Mouse (Mus musculus) intestine, embryonic 15.5 days (tissue): ENCODE measurements at regions not wholly inside any gene's neighbourhood (a gene's known extent, or its start where the extent isn't known, plus 50 kb on each side); places are given as distances from the start of the nearest gene placed in this dataset.

Experiments used
- ATAC-seq: fragments of 200-750 bp; cut with Nextera tagmentation; 2 replicates; pipeline ENCODE4 v1.8.0; 2017; ENCODE audit warnings: moderate TSS enrichment, moderate library complexity
- H3K27ac ChIP-seq: fragments of 300-500 bp; sonication (generic); 2 replicates; pipeline ENCODE4 v1.5.1; 2015; ENCODE audit warnings: mild to moderate bottlenecking, inconsistent platforms
- H3K27me3 ChIP-seq: fragments of 300-500 bp; sonication (generic); replicated peaks from 2 replicates; pipeline ENCODE4 v1.6.1; 2015; ENCODE audit warnings: inconsistent platforms
- H3K36me3 ChIP-seq: fragments of 300-500 bp; sonication (generic); 2 replicates; pipeline ENCODE4 v1.6.1; 2015; ENCODE audit warnings: inconsistent platforms
- H3K4me1 ChIP-seq: fragments of 300-500 bp; sonication (generic); replicated peaks from 2 replicates; pipeline ENCODE4 v1.6.1; 2015; ENCODE audit warnings: inconsistent platforms
- H3K4me2 ChIP-seq: fragments of 300-500 bp; sonication (generic); replicated peaks from 2 replicates; pipeline ENCODE4 v1.6.1; 2015; ENCODE audit warnings: mild to moderate bottlenecking, inconsistent platforms
- H3K4me3 ChIP-seq: fragments of 300-500 bp; sonication (generic); replicated peaks from 2 replicates; pipeline ENCODE4 v1.5.1; 2015; ENCODE audit warnings: inconsistent platforms
- H3K9ac ChIP-seq: fragments of 300-500 bp; sonication (generic); 2 replicates; pipeline ENCODE4 v1.6.1; 2015; ENCODE audit warnings: inconsistent platforms
- H3K9me3 ChIP-seq: fragments of 300-500 bp; sonication (generic); 2 replicates; pipeline ENCODE4 v1.6.1; 2016; ENCODE audit warnings: inconsistent platforms
- WGBS: fragments of 180-500 bp; shearing (Covaris S2); methylation state at CpG from one replicate; pipeline ENCODE4 v1.1.7; 2015; 5-methylcytosine and 5-hydroxymethylcytosine counted together

DNA sequence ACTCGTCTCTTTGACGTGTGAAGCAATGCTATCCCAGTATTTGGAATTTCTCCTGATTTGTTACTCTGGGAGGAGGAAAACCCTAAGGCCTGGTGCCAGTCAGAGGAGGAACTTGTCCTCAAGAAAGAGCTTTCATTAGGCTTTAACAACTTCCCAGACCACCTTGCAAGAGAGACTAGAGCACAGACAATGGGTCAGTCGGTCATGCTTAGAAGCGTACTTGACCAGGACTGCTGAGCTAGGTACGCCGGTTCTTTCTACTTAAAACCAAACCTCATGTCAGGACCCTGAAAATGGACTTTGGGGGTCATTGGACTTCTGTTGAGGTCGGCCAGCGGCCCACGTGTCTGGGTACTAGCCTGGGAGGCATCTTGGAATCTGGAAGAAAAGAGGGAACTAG lies 110.8 kb upstream of the Cdc42ep3 start:
- Histone ChIP-seq H3K4me3 (no peak overlapping the region), H3K4me1 (no peaks in the 10 kb centered on the region; the same call in 1 of the 2 replicates), H3K36me3 (no peaks in the 10 kb centered on the region), H3K9ac (no peak overlapping the region), H3K4me2 (no peak overlapping the region), H3K27me3 (no peaks in the 10 kb centered on the region), H3K9me3 (no peaks in the 10 kb centered on the region), H3K27ac (no peak overlapping the region)
- ATAC-seq: no peak
- 90% methylated on average over 9 of the region's 9 CpGs for WGBS

DNA sequence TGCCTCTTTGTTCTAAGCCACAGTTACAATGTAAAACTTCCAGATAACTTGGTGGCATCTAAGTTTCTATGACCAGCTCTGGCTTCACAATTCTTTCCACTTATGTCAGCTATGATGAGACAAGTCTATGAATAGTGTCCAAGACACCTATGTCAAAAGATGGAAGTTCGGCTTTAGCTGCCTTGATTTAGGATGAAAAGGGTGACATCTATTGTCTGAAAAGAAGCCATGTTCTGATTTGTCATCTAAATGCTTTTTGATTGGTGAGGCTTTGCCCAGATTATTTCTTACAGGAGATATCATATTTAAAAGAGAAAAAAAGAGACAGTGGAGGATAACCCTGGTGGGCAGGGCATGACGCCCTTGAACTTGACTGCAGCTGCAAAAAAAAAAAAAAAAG lies 116.7 kb upstream of the Cdc42ep3 start:
- 62% methylated on average over 2 of the region's 2 CpGs for WGBS
- H3K36me3 ChIP-seq: no peaks in the 10 kb centered on the region
- no peaks in the 10 kb centered on the region for H3K4me1 ChIP-seq
- H3K27me3 ChIP-seq: no peaks in the 10 kb centered on the region
- no peak overlapping the region for H3K4me3 ChIP-seq
- H3K27ac ChIP-seq: 0 out of 2 replicates have a peak overlapping the region, but pooled peaks have one; percentile 27
- no peak for ATAC-seq
- H3K9me3 ChIP-seq: no peaks in the 10 kb centered on the region
- no peak overlapping the region for H3K9ac ChIP-seq
- no peak overlapping the region for H3K4me2 ChIP-seq

DNA sequence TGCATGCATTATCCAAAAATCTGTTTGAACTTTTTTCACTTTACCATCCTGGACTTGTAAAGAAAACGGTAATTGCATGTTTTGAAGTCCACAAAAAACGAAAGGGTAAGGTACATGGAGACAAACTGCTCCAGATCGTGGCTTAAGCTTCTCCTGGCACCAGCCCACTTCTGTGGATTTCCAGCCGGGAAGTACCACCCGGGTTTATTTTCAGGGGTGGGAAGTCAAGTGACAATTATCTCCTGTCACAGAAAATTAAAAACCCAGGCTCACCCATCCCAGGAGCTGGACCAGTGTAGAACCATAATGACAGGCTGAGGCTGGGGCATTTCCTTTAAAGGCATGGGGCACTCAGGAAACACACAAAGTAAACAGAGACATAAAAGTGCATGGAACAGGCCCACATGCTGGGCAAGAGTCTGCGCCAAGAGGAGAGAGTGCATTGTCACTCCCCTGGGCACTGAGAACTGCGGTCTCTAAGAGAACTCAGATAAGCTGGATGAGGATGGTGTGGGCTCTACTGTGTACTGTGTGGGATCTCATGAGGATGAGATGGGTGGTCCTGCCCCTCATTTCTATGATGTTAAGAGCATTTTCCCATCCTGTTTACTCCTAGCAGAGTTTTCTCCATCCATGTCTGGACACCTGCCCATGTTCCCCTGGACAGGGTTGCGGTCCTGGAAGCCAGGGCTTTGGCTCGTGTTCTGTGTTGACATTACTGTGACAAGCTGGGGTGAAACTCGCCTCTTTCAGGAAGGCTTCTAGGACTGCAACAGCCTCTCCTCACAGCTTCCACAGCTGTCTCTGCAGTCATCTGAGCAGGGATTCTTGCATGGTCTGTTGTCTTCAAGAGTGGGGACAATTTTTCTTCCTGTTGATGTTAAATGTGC lies 117.5 kb upstream of the Cdc42ep3 start:
- peak; percentile 70 for ATAC-seq

DNA sequence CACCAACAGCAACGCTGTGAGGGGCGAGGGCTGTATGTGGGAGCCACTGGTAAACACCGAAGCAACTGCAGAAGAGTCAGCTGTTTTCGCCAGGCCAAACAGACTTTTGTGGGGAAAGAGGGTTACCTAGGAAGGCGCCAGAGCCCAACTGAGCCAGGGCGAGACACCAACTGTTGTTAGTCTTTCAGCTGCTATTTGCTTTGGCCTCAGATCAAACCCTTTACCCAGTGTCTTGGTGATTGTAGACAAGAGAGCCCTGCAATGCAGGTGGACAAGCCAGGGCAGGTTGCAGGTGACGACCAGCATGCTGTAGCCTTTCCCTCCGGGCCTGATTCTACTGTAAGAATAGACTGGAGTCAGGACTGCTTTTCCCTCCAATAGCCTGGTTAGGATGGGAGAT lies 121.8 kb upstream of the Cdc42ep3 start:
- Histone ChIP-seq H3K4me2 (no peak overlapping the region), H3K9ac (no peak overlapping the region), H3K9me3 (no peaks in the 10 kb centered on the region), H3K4me3 (no peak overlapping the region), H3K27me3 (no peaks in the 10 kb centered on the region), H3K36me3 (no peaks in the 10 kb centered on the region), H3K4me1 (no peaks in the 10 kb centered on the region), H3K27ac (no peak overlapping the region)
- 81% methylated on average over 8 of the region's 8 CpGs for WGBS
- no peak for ATAC-seq

More for the DNA sequence above, 117.5 kb upstream of the Cdc42ep3 start:
- no peaks in the 10 kb centered on the region for H3K9me3 ChIP-seq
- H3K27ac ChIP-seq: peak overlapping the region; percentile 27; the same call in 1 of the 2 replicates
- H3K4me3 ChIP-seq: no peak overlapping the region
- H3K36me3 ChIP-seq: no peaks in the 10 kb centered on the region
- no peak overlapping the region for H3K9ac ChIP-seq
- no peak overlapping the region for H3K4me2 ChIP-seq
- no peaks in the 10 kb centered on the region for H3K4me1 ChIP-seq
- H3K27me3 ChIP-seq: no peaks in the 10 kb centered on the region
- WGBS: 41% methylated on average over 10 of the region's 10 CpGs

DNA sequence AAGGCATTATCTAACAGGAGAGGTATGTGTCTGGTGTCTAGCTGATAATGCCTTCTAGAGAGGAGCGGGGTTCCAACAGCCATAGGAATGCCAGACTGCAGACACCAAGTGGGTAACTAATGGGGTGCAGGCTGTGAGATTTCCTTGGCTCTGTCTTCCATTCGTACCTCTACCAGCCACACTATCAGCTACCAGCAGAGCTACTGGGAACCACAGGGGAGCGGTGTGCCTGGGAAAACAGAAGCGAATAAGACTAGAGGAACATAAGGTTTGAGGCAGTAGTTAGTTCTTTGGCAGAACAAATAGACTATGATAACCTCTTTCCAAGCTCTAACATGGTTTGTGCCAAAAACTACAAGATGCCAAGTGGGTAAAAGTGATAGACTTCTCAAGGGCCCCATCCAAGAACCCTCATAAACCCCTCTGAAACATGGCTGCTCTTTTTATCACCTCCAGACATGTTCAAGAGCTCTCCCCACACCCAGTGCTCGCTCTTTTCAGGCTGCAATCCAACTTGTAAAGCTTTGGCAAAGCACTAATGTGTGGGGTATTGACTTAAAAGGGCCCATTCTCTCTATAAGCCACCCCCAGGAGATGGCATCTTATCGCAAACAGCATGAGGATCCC lies 126.3 kb upstream of the Cdc42ep3 start:
- Histone ChIP-seq H3K4me1 (no peaks in the 10 kb centered on the region), H3K4me3 (no peak overlapping the region), H3K9ac (no peak overlapping the region), H3K27ac (no peak overlapping the region), H3K27me3 (no peaks in the 10 kb centered on the region), H3K4me2 (no peak overlapping the region), H3K9me3 (no peaks in the 10 kb centered on the region), H3K36me3 (no peaks in the 10 kb centered on the region)
- no peak for ATAC-seq
- 81% methylated on average over 6 of the region's 6 CpGs for WGBS

DNA sequence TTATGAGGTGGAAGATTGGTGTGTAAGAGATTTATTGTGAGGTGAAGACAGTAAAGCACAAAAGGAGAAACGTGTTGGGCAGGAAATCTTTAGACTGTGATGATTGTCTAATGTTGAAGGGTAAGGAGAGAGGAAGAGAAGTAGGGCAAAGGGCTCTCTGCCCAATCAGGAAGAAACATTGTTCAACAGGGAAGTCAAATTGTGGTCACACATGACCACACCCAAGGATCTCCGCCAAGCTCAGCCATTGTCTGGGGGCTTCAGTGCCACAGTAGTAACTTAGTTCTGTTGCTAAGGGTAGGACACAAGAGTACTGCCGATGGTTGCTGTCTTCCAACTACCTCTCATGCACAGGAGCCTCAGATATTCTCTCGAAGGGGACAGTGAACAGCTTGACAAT lies 127.0 kb upstream of the Cdc42ep3 start:
- WGBS: 80% methylated on average over 4 of the region's 4 CpGs
- H3K9me3 ChIP-seq: no peaks in the 10 kb centered on the region
- ATAC-seq: no peak

DNA sequence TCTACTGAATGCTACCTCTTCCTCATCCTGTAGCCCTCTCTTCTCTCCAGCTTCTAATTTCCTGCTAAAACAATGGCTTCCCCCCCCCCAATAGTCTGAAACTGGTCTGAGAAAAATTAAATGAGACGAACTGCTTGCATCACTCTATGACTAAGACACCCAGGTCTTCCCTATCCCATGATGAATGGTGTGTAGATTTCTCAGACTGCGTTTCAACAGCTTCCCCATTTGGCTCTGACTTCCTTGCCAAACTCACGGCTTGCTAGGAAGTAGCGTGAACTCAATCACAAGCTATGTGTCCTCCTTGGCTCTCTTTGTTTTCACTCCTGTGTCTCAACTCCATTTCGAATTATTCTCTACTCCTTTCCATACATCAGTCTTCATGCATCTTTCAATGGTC lies 126.4 kb upstream of the Rmdn2 start:
- Histone ChIP-seq H3K27me3 (no peaks in the 10 kb centered on the region), H3K4me3 (no peak overlapping the region), H3K27ac (no peak overlapping the region), H3K4me2 (no peak overlapping the region), H3K9me3 (no peaks in the 10 kb centered on the region), H3K4me1 (no peaks in the 10 kb centered on the region), H3K36me3 (no peaks in the 10 kb centered on the region), H3K9ac (no peak overlapping the region)
- ATAC-seq: no peak
- WGBS: 73% methylated on average over 5 of the region's 5 CpGs

More for the DNA sequence above, 127.0 kb upstream of the Cdc42ep3 start:
- H3K4me3 ChIP-seq: no peak overlapping the region
- no peaks in the 10 kb centered on the region for H3K27me3 ChIP-seq
- H3K9ac ChIP-seq: no peak overlapping the region
- H3K4me1 ChIP-seq: no peaks in the 10 kb centered on the region
- no peak overlapping the region for H3K27ac ChIP-seq
- no peak overlapping the region for H3K4me2 ChIP-seq
- H3K36me3 ChIP-seq: no peaks in the 10 kb centered on the region

DNA sequence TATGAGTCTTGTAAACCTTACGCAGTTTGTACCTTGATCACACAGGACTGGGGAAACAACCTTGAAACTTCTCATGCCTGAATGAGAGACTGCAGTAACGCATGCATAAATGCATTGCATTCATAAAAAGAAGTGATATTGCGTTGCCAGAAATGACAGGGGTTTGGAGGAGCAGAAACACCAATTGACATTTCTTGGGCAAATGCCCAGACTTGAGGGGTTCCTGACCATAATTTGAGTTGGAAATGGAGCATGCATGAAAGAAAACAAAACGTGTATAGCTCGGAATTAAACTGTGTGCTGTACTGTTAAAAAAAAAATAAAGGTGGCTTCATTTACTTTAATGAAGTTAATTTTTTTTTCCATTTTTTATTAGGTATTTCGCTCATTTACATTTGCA lies 122.4 kb upstream of the Rmdn2 start:
- no peaks in the 10 kb centered on the region for H3K4me1 ChIP-seq
- no peaks in the 10 kb centered on the region for H3K36me3 ChIP-seq
- H3K27me3 ChIP-seq: no peaks in the 10 kb centered on the region
- H3K4me3 ChIP-seq: no peak overlapping the region
- H3K4me2 ChIP-seq: no peak overlapping the region
- WGBS: 82% methylated on average over 6 of the region's 6 CpGs
- no peak for ATAC-seq
- H3K27ac ChIP-seq: no peak overlapping the region
- H3K9ac ChIP-seq: no peak overlapping the region
- H3K9me3 ChIP-seq: no peaks in the 10 kb centered on the region

DNA sequence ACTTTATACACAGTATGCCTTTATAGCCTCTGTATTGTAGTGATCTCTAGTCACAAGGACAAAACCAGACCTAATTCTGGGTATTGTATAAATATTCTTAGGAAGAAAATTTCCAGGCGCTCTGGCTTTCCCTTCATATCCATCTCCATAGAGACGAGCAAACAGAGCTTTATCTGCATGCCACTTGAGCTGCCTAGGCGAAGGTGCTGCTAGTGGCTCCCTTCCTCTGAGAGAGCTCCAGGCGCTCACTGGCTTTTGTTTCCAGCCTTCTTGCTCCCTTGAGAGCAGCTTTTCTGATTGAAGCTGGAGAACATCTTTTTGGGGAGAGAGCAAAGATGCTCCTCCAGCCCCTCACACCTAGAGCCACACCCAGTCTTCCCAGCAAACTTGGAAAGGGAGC lies 114.0 kb upstream of the Rmdn2 start:
- WGBS: 25% methylated on average over 4 of the region's 4 CpGs
- H3K27ac ChIP-seq: peak overlapping the region; percentile 19
- no peak overlapping the region for H3K9ac ChIP-seq
- no peaks in the 10 kb centered on the region for H3K27me3 ChIP-seq
- no peak overlapping the region for H3K4me3 ChIP-seq
- H3K9me3 ChIP-seq: no peaks in the 10 kb centered on the region
- H3K36me3 ChIP-seq: no peaks in the 10 kb centered on the region
- ATAC-seq: no peak
- H3K4me2 ChIP-seq: no peak overlapping the region
- H3K4me1 ChIP-seq: no peaks in the 10 kb centered on the region

DNA sequence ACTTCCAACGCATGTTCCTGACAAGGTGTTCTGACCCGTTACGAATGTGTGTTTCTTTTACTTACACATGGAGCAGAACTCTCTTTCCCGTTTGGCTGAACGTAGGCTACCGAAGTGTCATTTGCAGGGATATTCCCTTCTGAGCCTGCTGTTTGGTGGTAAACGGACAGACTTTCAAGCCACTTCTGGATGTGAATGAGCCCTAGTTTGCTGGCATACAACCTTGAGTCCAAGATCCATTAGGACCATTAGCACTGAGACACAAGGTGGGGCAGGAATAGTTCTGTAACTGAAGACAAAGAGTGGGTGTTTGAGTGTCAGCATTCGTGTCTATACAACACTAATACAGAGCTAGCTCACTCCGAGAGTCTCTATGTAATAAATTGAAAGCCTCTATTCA lies 113.3 kb upstream of the Rmdn2 start:
- Histone ChIP-seq H3K4me1 (no peaks in the 10 kb centered on the region), H3K4me2 (no peak overlapping the region), H3K4me3 (no peak overlapping the region), H3K9ac (no peak overlapping the region), H3K9me3 (no peaks in the 10 kb centered on the region), H3K27ac (peak overlapping the region; percentile 19; the same call in 1 of the 2 replicates), H3K27me3 (no peaks in the 10 kb centered on the region), H3K36me3 (no peaks in the 10 kb centered on the region)
- 82% methylated on average over 9 of the region's 9 CpGs for WGBS
- ATAC-seq: no peak

DNA sequence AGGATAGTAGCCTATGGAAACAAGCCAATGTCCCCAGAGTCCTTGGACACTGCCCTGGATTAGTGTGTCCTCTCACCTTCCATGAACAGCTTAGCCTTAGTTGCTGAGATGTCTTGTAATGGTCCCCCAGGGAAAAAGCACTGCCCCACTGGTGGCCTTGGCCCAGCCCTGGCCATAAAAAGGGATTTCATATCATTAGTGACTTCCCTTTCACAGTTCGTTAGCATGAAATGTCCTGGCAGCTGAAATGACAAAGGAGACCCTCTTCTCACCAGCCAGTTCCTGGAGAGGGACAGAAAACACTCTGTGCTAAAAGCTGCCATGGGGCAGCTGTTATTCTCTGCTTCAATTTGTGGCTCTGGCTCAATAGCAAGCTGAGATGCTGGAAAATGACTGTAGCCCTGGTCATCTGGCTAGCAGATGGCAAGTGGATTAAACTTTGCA lies 110.6 kb upstream of the Rmdn2 start:
- no peaks in the 10 kb centered on the region for H3K4me1 ChIP-seq
- no peak overlapping the region for H3K9ac ChIP-seq
- H3K4me3 ChIP-seq: no peak overlapping the region
- no peak overlapping the region for H3K4me2 ChIP-seq
- no peak for ATAC-seq
- 69% methylated on average over 1 of the region's 1 CpGs for WGBS
- no peaks in the 10 kb centered on the region for H3K27me3 ChIP-seq
- H3K27ac ChIP-seq: no peak overlapping the region
- H3K36me3 ChIP-seq: no peaks in the 10 kb centered on the region
- no peaks in the 10 kb centered on the region for H3K9me3 ChIP-seq

DNA sequence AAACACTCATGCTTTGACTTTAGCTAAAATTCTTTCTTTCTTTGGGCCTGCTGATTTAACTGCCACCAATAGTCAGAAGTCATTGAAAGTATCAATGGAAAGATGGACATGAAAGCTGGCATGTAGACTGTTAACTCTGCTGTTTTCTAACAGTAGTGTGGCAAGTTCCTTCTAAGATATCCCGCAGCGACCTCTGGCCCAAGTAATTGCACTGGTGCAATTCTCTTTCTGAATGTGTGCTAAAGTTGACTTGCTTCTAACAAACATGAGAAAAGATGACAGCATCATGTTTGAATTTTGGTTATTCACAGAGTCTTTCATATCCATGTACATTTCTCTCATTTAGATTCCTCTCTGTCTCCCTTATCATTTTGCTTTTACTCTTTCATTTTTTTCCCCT lies 109.7 kb upstream of the Rmdn2 start:
- Histone ChIP-seq H3K9me3 (no peaks in the 10 kb centered on the region), H3K27me3 (no peaks in the 10 kb centered on the region), H3K27ac (no peak overlapping the region), H3K9ac (no peak overlapping the region), H3K36me3 (no peaks in the 10 kb centered on the region), H3K4me1 (no peaks in the 10 kb centered on the region), H3K4me3 (no peak overlapping the region), H3K4me2 (no peak overlapping the region)
- 66% methylated on average over 2 of the region's 2 CpGs for WGBS
- no peak for ATAC-seq

DNA sequence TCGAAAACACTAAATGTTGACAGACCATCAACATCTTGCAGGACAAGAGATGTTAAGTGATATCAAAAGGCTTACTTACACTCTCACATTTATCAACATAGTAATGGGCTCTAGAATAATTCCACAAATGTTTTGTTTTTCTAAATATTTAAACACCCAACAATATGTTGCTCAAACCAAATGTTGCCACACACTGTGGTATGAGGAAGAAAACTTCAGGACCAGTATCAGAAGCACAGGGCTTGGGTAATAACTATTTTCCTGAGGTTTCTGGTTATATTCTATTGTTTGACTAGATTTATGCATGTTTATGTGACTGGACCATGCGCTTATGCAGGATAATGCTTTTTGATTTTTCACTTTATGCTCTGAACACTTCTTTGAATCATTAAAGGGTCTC lies 108.6 kb upstream of the Rmdn2 start:
- Histone ChIP-seq H3K27me3 (no peaks in the 10 kb centered on the region), H3K9me3 (no peaks in the 10 kb centered on the region), H3K9ac (no peak overlapping the region), H3K27ac (no peak overlapping the region), H3K4me2 (no peak overlapping the region), H3K36me3 (no peaks in the 10 kb centered on the region), H3K4me1 (no peaks in the 10 kb centered on the region), H3K4me3 (no peak overlapping the region)
- no peak for ATAC-seq
- WGBS: 82% methylated on average over 2 of the region's 2 CpGs
